Mouse (Mus musculus): Measurements from ENCODE around the gene Baz1b. TPM values are rescaled to one million over a fixed set of nuclear protein-coding genes. Genes with fewer than 3 reads are reported as not detected.
A peak's percentile ranks its signal among the peaks of the same experiment; 100 is the strongest.

Gene Baz1b
- polyA plus RNA-seq, 1 experiment, result 58.9 TPM

GRCm38 (mm10) chr5:135246531-135246930, 59.5 kb downstream of the Baz1b start:
- H3K4me3 ChIP-seq (ENCODE audit: insufficient read depth, low read length), result no peak overlapping the region
- peaks cover 7% of the 10 kb centered on the region for H3K4me1 ChIP-seq (ENCODE audit: control insufficient read depth, insufficient read depth, low read length)
- H3K27ac ChIP-seq (ENCODE audit: insufficient read depth, low read depth, low read length), result no peak overlapping the region
- TF ChIP-seq POLR2A (IDR thresholded peaks at IDR 0.05; ENCODE audit: borderline replicate concordance, low read depth, low read length), result no peak
- no peak for TF ChIP-seq CTCF (IDR thresholded peaks at IDR 0.05; ENCODE audit: low read depth, low read length)

GRCm38 (mm10) chr5:135247337-135247736, 60.3 kb downstream of the Baz1b start:
- Histone ChIP-seq H3K4me3 (ENCODE audit: insufficient read depth, low read length) (no peak overlapping the region), H3K27ac (ENCODE audit: insufficient read depth, low read depth, low read length) (no peak overlapping the region), H3K4me1 (ENCODE audit: control insufficient read depth, insufficient read depth, low read length) (peaks cover 2% of the 10 kb centered on the region; the same call in 1 of the 2 replicates)
- TF ChIP-seq CTCF (IDR thresholded peaks at IDR 0.05; ENCODE audit: low read depth, low read length), result no peak

- H3K4me1 ChIP-seq (ENCODE audit: control insufficient read depth, insufficient read depth, low read length), result peaks cover 2% of the 10 kb centered on the region; the same call in 1 of the 2 replicates
- H3K4me3 ChIP-seq (ENCODE audit: insufficient read depth, low read length), result no peak overlapping the region
- no peak for TF ChIP-seq CTCF (IDR thresholded peaks at IDR 0.05; ENCODE audit: low read depth, low read length)
- no peak for TF ChIP-seq POLR2A (IDR thresholded peaks at IDR 0.05; ENCODE audit: borderline replicate concordance, low read depth, low read length)
- H3K27ac ChIP-seq (ENCODE audit: insufficient read depth, low read depth, low read length), result no peak overlapping the region
These were observed 62.1 kb downstream of the Baz1b start for GRCm38 (mm10) chr5:135248956-135249676.

DNA sequence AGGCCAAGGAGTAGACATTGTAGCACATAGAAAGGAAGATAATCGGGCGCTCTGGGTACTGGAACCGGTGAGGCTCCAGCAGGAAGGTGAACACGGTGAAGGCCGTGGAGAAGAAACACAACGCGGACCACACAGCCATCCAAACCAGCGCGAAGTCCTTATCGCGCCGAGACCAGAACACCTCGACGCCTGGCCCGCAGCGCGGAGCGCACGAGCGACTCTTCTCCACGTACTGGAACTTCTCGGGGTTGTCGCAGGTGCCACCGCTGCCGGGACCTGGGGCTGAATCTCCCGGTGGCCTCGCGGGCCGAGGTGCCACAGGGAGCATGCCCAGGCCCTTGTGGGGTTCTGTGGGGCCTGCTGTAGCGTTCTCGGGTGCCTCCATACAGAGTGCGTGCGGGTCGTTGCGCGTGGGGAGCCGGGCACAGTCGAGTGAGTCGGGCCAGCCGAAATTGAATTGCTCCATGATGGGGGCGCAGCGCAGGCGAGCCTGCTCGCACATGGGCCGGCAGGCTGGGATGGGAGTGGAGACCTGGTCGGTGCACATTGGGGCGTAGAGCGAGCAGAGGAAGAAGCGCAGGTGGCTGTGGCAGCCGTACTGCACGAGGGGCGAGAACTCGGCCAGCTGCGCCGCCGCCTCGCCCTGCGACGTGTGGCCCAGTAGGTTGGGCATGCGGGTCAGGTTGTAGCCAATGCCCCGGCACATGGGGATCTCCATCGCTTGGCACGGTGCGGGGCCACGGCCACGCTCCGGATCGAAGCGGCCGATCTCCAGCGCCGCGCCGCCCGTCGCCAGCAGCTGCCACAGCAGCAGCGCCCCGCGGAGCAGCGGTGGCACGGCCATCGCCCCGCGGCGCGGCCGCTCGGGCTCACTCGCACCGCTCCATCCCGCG, 63.4 kb downstream of the Baz1b start:
- TF ChIP-seq POLR2A (IDR thresholded peaks at IDR 0.05; ENCODE audit: borderline replicate concordance, low read depth, low read length), result no peak
- no peak for TF ChIP-seq CTCF (IDR thresholded peaks at IDR 0.05; ENCODE audit: low read depth, low read length)
- no peak overlapping the region for H3K27ac ChIP-seq (ENCODE audit: insufficient read depth, low read depth, low read length)
- peak overlapping the region; percentile 58 for H3K4me3 ChIP-seq (ENCODE audit: insufficient read depth, low read length)
- peaks cover 2% of the 10 kb centered on the region; the same call in 1 of the 2 replicates for H3K4me1 ChIP-seq (ENCODE audit: control insufficient read depth, insufficient read depth, low read length)

DNA sequence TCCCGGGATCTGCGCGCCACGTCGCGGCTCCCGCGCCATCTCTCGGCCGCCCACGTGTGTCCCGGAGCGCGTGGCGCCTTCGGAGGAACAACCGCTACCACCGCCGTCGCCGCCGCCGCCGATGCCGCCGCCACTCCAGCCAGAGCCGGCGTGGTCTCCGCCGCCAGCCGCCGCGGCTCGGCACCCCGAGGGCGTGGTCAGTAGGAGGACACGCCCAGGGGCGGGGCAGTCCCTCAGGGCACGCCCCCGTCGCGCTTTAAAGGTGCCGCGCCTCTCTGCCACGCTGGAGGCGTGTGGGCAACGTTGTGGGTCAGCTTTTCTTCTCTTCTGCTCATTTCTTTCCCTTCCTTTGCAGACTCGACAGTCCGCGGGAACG, 64.0 kb downstream of the Baz1b start, which contains the start of gene Fzd9:
Gene Fzd9 (minus strand): TSS at position 152 of the 376 bp plus-strand sequence.
- TF ChIP-seq CTCF (IDR thresholded peaks at IDR 0.05; ENCODE audit: low read depth, low read length) (no peak), POLR2A (IDR thresholded peaks at IDR 0.05; ENCODE audit: borderline replicate concordance, low read depth, low read length) (no peak)
- no peak within 1 kb of the TSS for H3K27ac ChIP-seq (ENCODE audit: insufficient read depth, low read depth, low read length)
- H3K4me1 ChIP-seq (ENCODE audit: control insufficient read depth, insufficient read depth, low read length), result peaks cover 2% of the 10 kb centered on the region; the same call in 1 of the 2 replicates
- peak within 1 kb of the TSS; percentile 58 for H3K4me3 ChIP-seq (ENCODE audit: insufficient read depth, low read length)

- H3K4me3 ChIP-seq (ENCODE audit: insufficient read depth, low read length), result no peak overlapping the region
- TF ChIP-seq CTCF (IDR thresholded peaks at IDR 0.05; ENCODE audit: low read depth, low read length), result no peak
- TF ChIP-seq POLR2A (IDR thresholded peaks at IDR 0.05; ENCODE audit: borderline replicate concordance, low read depth, low read length), result no peak
- peaks cover 2% of the 10 kb centered on the region; the same call in 1 of the 2 replicates for H3K4me1 ChIP-seq (ENCODE audit: control insufficient read depth, insufficient read depth, low read length)
- no peak overlapping the region for H3K27ac ChIP-seq (ENCODE audit: insufficient read depth, low read depth, low read length)
These were observed 66.8 kb downstream of the Baz1b start for GRCm38 (mm10) chr5:135253741-135254401.

DNA sequence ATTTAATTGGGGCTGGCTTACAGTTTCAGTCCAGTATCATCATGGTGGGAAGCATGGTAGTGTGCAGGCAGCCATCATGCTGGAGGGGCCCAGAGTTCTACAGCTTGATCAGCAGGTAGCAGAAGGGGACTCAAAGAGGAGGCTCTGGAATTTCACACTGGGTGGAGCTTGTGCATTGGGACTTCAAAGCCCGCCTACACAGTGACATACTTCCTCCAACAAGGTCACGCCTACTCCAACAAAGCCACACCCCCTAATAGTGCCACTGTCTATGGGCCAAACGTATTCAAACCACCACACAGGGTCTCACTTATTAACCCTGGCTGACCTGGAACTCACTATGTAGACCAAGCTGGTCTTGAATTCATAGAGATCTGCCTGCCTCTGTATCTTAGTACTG, 69.1 kb downstream of the Baz1b start:
- H3K27ac ChIP-seq (ENCODE audit: insufficient read depth, low read depth, low read length), result no peak overlapping the region
- TF ChIP-seq CTCF (IDR thresholded peaks at IDR 0.05; ENCODE audit: low read depth, low read length), result no peak
- no peak for TF ChIP-seq POLR2A (IDR thresholded peaks at IDR 0.05; ENCODE audit: borderline replicate concordance, low read depth, low read length)
- H3K4me3 ChIP-seq (ENCODE audit: insufficient read depth, low read length), result no peak overlapping the region
- peaks cover 2% of the 10 kb centered on the region; the same call in 1 of the 2 replicates for H3K4me1 ChIP-seq (ENCODE audit: control insufficient read depth, insufficient read depth, low read length)

DNA sequence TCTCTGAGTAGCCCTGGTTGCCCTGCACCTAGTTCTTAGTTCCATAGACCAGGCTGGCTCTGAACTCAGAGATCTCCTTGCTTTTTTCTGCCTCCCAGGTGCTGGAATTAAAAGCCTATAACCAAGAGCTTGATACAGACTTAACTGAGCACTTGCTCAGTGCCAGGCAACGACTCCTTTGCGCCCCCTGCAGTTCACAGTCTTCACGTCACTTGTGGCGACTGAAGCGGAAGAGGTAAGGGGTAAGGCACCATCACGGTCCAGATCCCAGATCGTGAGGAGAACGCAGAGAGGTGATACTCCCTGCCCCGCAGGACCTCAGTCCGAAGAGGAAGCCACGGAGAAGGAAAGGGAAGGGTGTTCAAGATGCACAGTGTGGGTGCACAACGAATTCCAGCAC, 70.5 kb downstream of the Baz1b start:
- Histone ChIP-seq H3K27ac (ENCODE audit: insufficient read depth, low read depth, low read length) (no peak overlapping the region), H3K4me1 (ENCODE audit: control insufficient read depth, insufficient read depth, low read length) (no peaks in the 10 kb centered on the region), H3K4me3 (ENCODE audit: insufficient read depth, low read length) (no peak overlapping the region)
- TF ChIP-seq POLR2A (IDR thresholded peaks at IDR 0.05; ENCODE audit: borderline replicate concordance, low read depth, low read length) (no peak), CTCF (IDR thresholded peaks at IDR 0.05; ENCODE audit: low read depth, low read length) (no peak)

DNA sequence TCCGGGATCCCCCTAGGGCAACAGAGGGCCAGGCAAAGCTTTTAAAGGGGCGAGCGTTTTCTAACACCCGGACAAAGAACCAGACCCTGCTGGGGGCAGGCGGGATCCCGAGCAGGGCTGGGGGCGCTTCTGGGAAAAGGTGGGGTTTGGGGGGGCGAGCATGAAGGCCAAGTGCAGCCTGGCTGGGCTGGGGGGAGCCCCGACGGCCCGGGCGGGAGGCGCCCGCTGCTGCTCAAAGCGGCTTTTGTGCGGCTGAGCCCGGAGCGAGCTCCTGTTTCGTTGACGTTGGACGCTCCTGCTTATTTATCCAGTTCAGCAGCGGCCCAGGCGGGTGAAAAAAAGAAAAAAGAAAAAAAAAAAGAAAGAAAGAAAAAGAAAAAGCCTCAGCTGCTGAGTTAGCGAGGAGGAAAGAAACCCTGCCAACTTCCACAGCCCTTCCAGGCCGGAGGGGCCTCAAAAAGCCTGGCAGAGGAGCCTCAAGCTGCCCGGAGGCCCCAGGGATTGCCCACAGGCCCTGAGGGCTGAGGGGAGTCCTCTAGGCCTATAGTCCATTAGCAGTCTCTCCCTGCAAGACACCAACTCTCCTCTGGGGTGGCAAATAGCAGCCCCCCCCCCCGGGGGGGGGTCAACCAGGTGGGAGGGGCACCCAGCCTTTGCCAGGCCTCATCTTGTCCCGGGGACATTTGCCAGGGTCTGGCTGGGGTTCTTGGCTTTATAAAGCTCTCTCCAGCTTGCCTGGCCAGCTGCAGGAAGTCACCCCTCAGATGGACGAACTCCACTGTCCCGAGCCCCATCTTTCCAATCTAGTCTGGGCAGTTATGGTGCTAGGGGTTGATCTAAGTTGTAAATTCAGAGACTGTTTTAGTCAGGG, 71.5 kb downstream of the Baz1b start:
- Histone ChIP-seq H3K4me3 (ENCODE audit: insufficient read depth, low read length) (no peak overlapping the region), H3K27ac (ENCODE audit: insufficient read depth, low read depth, low read length) (no peak overlapping the region), H3K4me1 (ENCODE audit: control insufficient read depth, insufficient read depth, low read length) (no peaks in the 10 kb centered on the region)
- TF ChIP-seq CTCF (IDR thresholded peaks at IDR 0.05; ENCODE audit: low read depth, low read length) (no peak), POLR2A (IDR thresholded peaks at IDR 0.05; ENCODE audit: borderline replicate concordance, low read depth, low read length) (no peak)

All from bone marrow macrophage, adult 2 months (primary cell).